Mouse (Mus musculus) megakaryocyte progenitor cell, adult 5-6 weeks (primary cell): Measurements from ENCODE around the gene Babam2. TPM values are rescaled to one million over a fixed set of nuclear protein-coding genes. Genes with fewer than 3 reads are reported as not detected.
A peak's percentile ranks its signal among the peaks of the same experiment; 100 is the strongest.
"Not testable (repeated sequence)": the region's sequence is repeated elsewhere in the genome, so short reads cannot be mapped to it uniquely, and the experiment has no call there.

ENCODE experiments used
- ATAC-seq: replicated peaks from 2 replicates; pipeline ENCODE4 v1.8.0; 2016; ENCODE audit warnings: mild to moderate bottlenecking, moderate TSS enrichment, inconsistent platforms; ENCODE audit not compliant: poor library complexity
- total RNA-seq, 2 experiments: library from RNA; stranded (forward) in 1 of 2; stranded (reverse) in 1 of 2; fragments of 157-497, 149-512 nt in 1 of 2; fragments of 200-1000 nt in 1 of 2; gene quantifications; 2 replicates each; pipeline versions ENCODE4 v1.2.3 to v1.2.4; 2015 to 2017

Babam2 gene
- total RNA-seq, 2 experiments from 2014 or later, result 37.7 to 117 TPM

GRCm38 (mm10) chr5:31929007-31929406 is 231.5 kb downstream of the Babam2 start:
- ATAC-seq, result no peak

- ATAC-seq, result no peak
Measured at GRCm38 (mm10) chr5:31931127-31931625, 233.7 kb downstream of the Babam2 start.

- no peak for ATAC-seq
Measured at GRCm38 (mm10) chr5:31931637-31932036, 234.2 kb downstream of the Babam2 start.

GRCm38 (mm10) chr5:31933296-31933695 is 235.8 kb downstream of the Babam2 start:
- no peak for ATAC-seq

GRCm38 (mm10) chr5:31934397-31934796 is 236.9 kb downstream of the Babam2 start:
- ATAC-seq, result no peak

- ATAC-seq, result no peak
Measured at GRCm38 (mm10) chr5:31935936-31936335, 238.5 kb downstream of the Babam2 start.

GRCm38 (mm10) chr5:31936523-31936922 is 239.0 kb downstream of the Babam2 start:
- no peak for ATAC-seq

- ATAC-seq, result no peak
Measured at GRCm38 (mm10) chr5:31940876-31941275, 243.4 kb downstream of the Babam2 start.

- no peak for ATAC-seq
Measured at GRCm38 (mm10) chr5:31947185-31947584, 249.7 kb downstream of the Babam2 start.

GRCm38 (mm10) chr5:31949389-31949788 is 251.9 kb downstream of the Babam2 start:
- ATAC-seq, result no peak

- no peak for ATAC-seq
Measured at GRCm38 (mm10) chr5:31950532-31950931, 253.0 kb downstream of the Babam2 start.

- ATAC-seq, result no peak
Measured at GRCm38 (mm10) chr5:31955184-31955583, 257.7 kb downstream of the Babam2 start.

- peak; percentile 85 for ATAC-seq
Measured at GRCm38 (mm10) chr5:31956336-31956735, 258.9 kb downstream of the Babam2 start.

GRCm38 (mm10) chr5:31959886-31960285 is 262.4 kb downstream of the Babam2 start:
- ATAC-seq, result no peak

- ATAC-seq, result no peak
Measured at GRCm38 (mm10) chr5:31961423-31961822, 263.9 kb downstream of the Babam2 start.

- ATAC-seq, result no peak
Measured at GRCm38 (mm10) chr5:31962346-31962745, 264.9 kb downstream of the Babam2 start.

- no peak for ATAC-seq
Measured at GRCm38 (mm10) chr5:31963352-31963751, 265.9 kb downstream of the Babam2 start.

- no peak for ATAC-seq
Measured at GRCm38 (mm10) chr5:31963851-31964250, 266.4 kb downstream of the Babam2 start.

GRCm38 (mm10) chr5:31966741-31967140 is 269.3 kb downstream of the Babam2 start:
- no peak for ATAC-seq

GRCm38 (mm10) chr5:31967526-31967925 is 270.0 kb downstream of the Babam2 start:
- no peak for ATAC-seq

GRCm38 (mm10) chr5:31968046-31968506 is 270.6 kb downstream of the Babam2 start:
- no peak for ATAC-seq

- not testable (repeated sequence) for ATAC-seq
Measured at GRCm38 (mm10) chr5:31972416-31972815, 274.9 kb downstream of the Babam2 start.

- no peak for ATAC-seq
Measured at GRCm38 (mm10) chr5:31974614-31975168, 277.2 kb downstream of the Babam2 start.
